Mouse (Mus musculus) ES-E14 (cell line): ENCODE data around the gene Rab5c. TPM values are rescaled to one million over a fixed set of nuclear protein-coding genes. Genes with fewer than 3 reads are reported as not detected.

Source experiments
- DNase-seq: peaks from one replicate; pipeline ENCODE4 v3.0.0-alpha.2; 2013; ENCODE audit warnings: low read depth, low spot score
- H3K27ac ChIP-seq: 2 replicates; pipeline ENCODE4 v1.5.1; 2012; ENCODE audit warnings: low read depth, mild to moderate bottlenecking, low read length, moderate library complexity, mixed read lengths; ENCODE audit not compliant: poor library complexity, insufficient read depth, severe bottlenecking
- H3K36me3 ChIP-seq: 2 replicates; pipeline ENCODE4 v1.6.1; 2012; ENCODE audit warnings: mild to moderate bottlenecking, low read length, moderate library complexity, mixed read lengths; ENCODE audit not compliant: control insufficient read depth, poor library complexity, insufficient read depth, severe bottlenecking
- H3K4me1 ChIP-seq, 2 experiments: fragments of 150-350 bp in 1 of 2; sonication (generic) in 1 of 2; 2 replicates each; pipeline ENCODE4 v1.6.1; 2012; ENCODE audit warnings: low read length in 2 of 2, mild to moderate bottlenecking in 1 of 2, mixed read lengths in 1 of 2; ENCODE audit not compliant: control insufficient read depth in 2 of 2, insufficient read depth in 2 of 2, poor library complexity in 1 of 2
- H3K4me3 ChIP-seq, 2 experiments: fragments of 150-350 bp in 1 of 2; sonication (generic) in 1 of 2; 2 replicates each; pipeline ENCODE4 v1.5.1; 2012; ENCODE audit warnings: low read length in 2 of 2, low read depth in 1 of 2, mild to moderate bottlenecking in 1 of 2, mixed read lengths in 1 of 2; ENCODE audit not compliant: insufficient read depth in 1 of 2, poor library complexity in 1 of 2, severe bottlenecking in 1 of 2
- H3K9ac ChIP-seq: 2 replicates; pipeline ENCODE4 v1.6.1; 2012; ENCODE audit warnings: low read depth, mild to moderate bottlenecking, low read length, mixed read lengths; ENCODE audit not compliant: poor library complexity, insufficient read depth, severe bottlenecking
- H3K9me3 ChIP-seq: fragments of 150-350 bp; sonication (generic); 2 replicates; pipeline ENCODE4 v1.6.1; 2012; ENCODE audit warnings: low read depth, mild to moderate bottlenecking, low read length; ENCODE audit not compliant: control insufficient read depth, insufficient read depth
- CHD2 ChIP-seq: IDR thresholded peaks from 2 replicates; pipeline ENCODE4 v1.6.1; 2014; ENCODE audit warnings: mild to moderate bottlenecking, low read depth, low read length, inconsistent platforms
- HCFC1 ChIP-seq: IDR thresholded peaks from 2 replicates; pipeline ENCODE4 v1.6.1; 2012; ENCODE audit warnings: low read length, inconsistent platforms, borderline replicate concordance; ENCODE audit not compliant: insufficient read depth
- MAFK ChIP-seq: IDR thresholded peaks from 2 replicates; pipeline ENCODE4 v1.6.1; 2014; ENCODE audit warnings: mild to moderate bottlenecking, low read depth, low read length, inconsistent platforms; ENCODE audit not compliant: insufficient read depth
- ZC3H11A ChIP-seq: IDR thresholded peaks from 2 replicates; pipeline ENCODE4 v1.6.1; 2012; ENCODE audit warnings: low read depth, mild to moderate bottlenecking, inconsistent platforms, low read length, borderline replicate concordance
- ZNF384 ChIP-seq: IDR thresholded peaks from 2 replicates; pipeline ENCODE4 v1.6.1; 2012; ENCODE audit warnings: low read depth, low read length, inconsistent platforms
- in situ Hi-C, 2 experiments: fragments of 600-800 bp; cut with MboI; formaldehyde crosslinking; loops; one replicate each; pipeline ENCODE4 v1.15.1; 2025; ENCODE audit warnings: low sequenced_read_pairs in 2 of 2, inconsistent platforms in 1 of 2; ENCODE audit not compliant: unreplicated experiment in 2 of 2
- total RNA-seq: library from RNA; depleted of rRNA; stranded (reverse); fragments of 300-350 nt; gene quantifications from 2 replicates; pipeline ENCODE4 v1.2.3, GENCODE M21; 2012

Gene Rab5c
- total RNA-seq, 1 experiment: 124 TPM

- H3K4me3 ChIP-seq: no peak overlapping the region
- H3K36me3 ChIP-seq: no peaks in the 10 kb centered on the region
- in situ Hi-C loops: no loop called here
- DNase-seq: no peak
- no peak overlapping the region for H3K9ac ChIP-seq
- H3K4me1 ChIP-seq: peaks cover 0 to 15% of the 10 kb centered on the region in 2 experiments; a peak in 2 of 4 replicates
- H3K9me3 ChIP-seq: no peaks in the 10 kb centered on the region
- no peak overlapping the region for H3K27ac ChIP-seq
- TF ChIP-seq MAFK (no peak), HCFC1 (no peak), CHD2 (no peak), ZC3H11A (no peak), ZNF384 (no peak)
Observed at GRCm38 (mm10) chr11:100688443-100688842, 49.6 kb downstream of the Rab5c start.

- Histone ChIP-seq H3K9me3 (no peaks in the 10 kb centered on the region), H3K27ac (no peak overlapping the region), H3K36me3 (no peaks in the 10 kb centered on the region), H3K9ac (no peak overlapping the region), H3K4me1 (peaks cover 0 to 18% of the 10 kb centered on the region in 2 experiments; a peak in 2 of 4 replicates), H3K4me3 (no peak overlapping the region)
- no peak for TF ChIP-seq ZNF384
- TF ChIP-seq CHD2: no peak
- no peak for TF ChIP-seq HCFC1
- no peak for TF ChIP-seq ZC3H11A
- TF ChIP-seq MAFK: no peak
- no peak for DNase-seq
- in situ Hi-C loops: no loop called here
Observed at GRCm38 (mm10) chr11:100687265-100687664, 50.8 kb downstream of the Rab5c start.

- Histone ChIP-seq H3K36me3 (no peaks in the 10 kb centered on the region), H3K9me3 (no peaks in the 10 kb centered on the region), H3K4me3 (no peak overlapping the region), H3K27ac (no peak overlapping the region), H3K4me1 (peaks cover 0 to 23% of the 10 kb centered on the region in 2 experiments; a peak in 2 of 4 replicates), H3K9ac (no peak overlapping the region)
- TF ChIP-seq MAFK (no peak), CHD2 (no peak)
- in situ Hi-C loops: no loop called here
- DNase-seq: no peak
Observed at GRCm38 (mm10) chr11:100685371-100685770, 52.6 kb downstream of the Rab5c start.

- Histone ChIP-seq H3K9ac (no peak overlapping the region), H3K9me3 (no peaks in the 10 kb centered on the region)
- in situ Hi-C loops: no loop called here
Observed at GRCm38 (mm10) chr11:100684084-100684483, 53.9 kb downstream of the Rab5c start.

DNA sequence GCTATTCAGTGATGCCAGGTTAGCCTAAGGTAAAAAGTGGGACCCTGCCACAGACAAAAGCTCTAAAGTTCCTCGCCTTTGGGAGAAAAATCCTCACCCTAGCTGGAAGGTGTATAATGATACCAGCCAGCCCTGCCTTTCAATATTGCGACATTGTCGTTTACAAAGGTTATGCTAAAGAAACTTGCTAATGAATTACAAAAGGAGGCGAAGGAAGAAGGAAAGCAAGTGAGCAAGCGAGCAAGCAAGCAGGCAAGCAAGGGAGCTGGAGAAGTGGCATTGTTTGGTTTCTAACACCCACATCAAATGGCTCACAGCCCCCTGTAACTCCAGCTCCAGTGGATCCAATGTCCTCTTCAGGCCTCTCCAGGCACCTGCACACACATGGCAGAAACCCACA, 55.5 kb downstream of the Rab5c start:
- Histone ChIP-seq H3K36me3 (no peaks in the 10 kb centered on the region), H3K9ac (no peak overlapping the region), H3K4me1 (peaks cover 0 to 27% of the 10 kb centered on the region in 2 experiments; a peak in 2 of 4 replicates), H3K4me3 (no peak overlapping the region), H3K9me3 (no peaks in the 10 kb centered on the region), H3K27ac (no peak overlapping the region; the same call in 1 of the 2 replicates)
- TF ChIP-seq ZC3H11A: no peak
- DNase-seq: no peak
- in situ Hi-C loops: no loop called here

More at GRCm38 (mm10) chr11:100684084-100684483, 53.9 kb downstream of the Rab5c start:
- peaks cover 0 to 23% of the 10 kb centered on the region in 2 experiments; a peak in 2 of 4 replicates for H3K4me1 ChIP-seq
- no peak overlapping the region for H3K4me3 ChIP-seq
- TF ChIP-seq CHD2: no peak
- TF ChIP-seq MAFK: no peak
- no peak for TF ChIP-seq ZC3H11A
- TF ChIP-seq ZNF384: no peak
- TF ChIP-seq HCFC1: no peak
- H3K36me3 ChIP-seq: no peaks in the 10 kb centered on the region
- no peak for DNase-seq
- H3K27ac ChIP-seq: no peak overlapping the region
